Mouse (Mus musculus): ENCODE results near the gene Cox4i2. TPM values are rescaled to one million over a fixed set of nuclear protein-coding genes. Genes with fewer than 3 reads are reported as not detected.

The Cox4i2 gene
- polyA plus RNA-seq, 1 experiment from 2014 or later: 19.5 TPM

DNA sequence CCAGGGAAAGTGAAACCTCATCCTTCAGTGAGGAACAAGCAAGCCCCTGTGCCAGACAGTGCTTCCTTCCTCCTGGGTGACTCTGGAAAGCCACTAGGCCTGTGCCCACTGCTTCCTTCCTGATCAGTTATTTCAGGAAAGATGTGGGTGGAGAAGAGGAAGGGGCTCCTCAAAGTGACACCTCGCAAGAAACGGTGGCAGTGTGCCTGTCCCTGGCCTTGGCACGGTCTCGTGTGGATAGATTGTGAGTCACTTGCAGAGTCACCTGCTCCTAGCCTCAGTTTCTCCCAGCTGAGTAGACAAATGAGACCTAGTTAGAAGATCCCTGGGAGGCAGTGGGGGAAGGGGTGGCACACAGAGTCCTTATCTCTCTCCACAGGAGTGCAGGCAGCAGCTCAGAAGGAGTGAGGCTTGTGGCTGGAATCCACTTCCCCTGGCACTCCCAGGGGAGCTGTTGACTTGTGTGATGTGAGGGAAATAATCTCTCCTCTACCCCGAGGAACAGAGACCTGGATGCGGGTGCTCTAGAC, 35.0 kb downstream of the Cox4i2 start:
- no peak overlapping the region for H3K4me3 ChIP-seq (replicated peaks)
- peak overlapping the region; percentile 14; the same call in 1 of the 2 replicates for H3K4me2 ChIP-seq
- peak overlapping the region; percentile 75 for H3K27ac ChIP-seq
- H3K27me3 ChIP-seq (replicated peaks): no peaks in the 10 kb centered on the region
- WGBS: 50% methylated on average over 6 of the region's 6 CpGs
- H3K36me3 ChIP-seq: no peaks in the 10 kb centered on the region
- ATAC-seq (ENCODE audit: insufficient read depth, low FRiP score, low read depth): peak; percentile 89
- H3K4me1 ChIP-seq: peaks cover 39% of the 10 kb centered on the region
- H3K9ac ChIP-seq: no peak overlapping the region
- H3K9me3 ChIP-seq: no peaks in the 10 kb centered on the region

GRCm38 (mm10) chr2:152789591-152789999, 35.6 kb downstream of the Cox4i2 start:
- no peaks in the 10 kb centered on the region for H3K9me3 ChIP-seq
- peak overlapping the region; percentile 75 for H3K27ac ChIP-seq
- no peaks in the 10 kb centered on the region for H3K27me3 ChIP-seq (replicated peaks)
- peaks cover 38% of the 10 kb centered on the region for H3K4me1 ChIP-seq
- 20% methylated on average over 4 of the region's 4 CpGs for WGBS
- ATAC-seq (ENCODE audit: insufficient read depth, low FRiP score, low read depth): peak; percentile 79
- no peak overlapping the region for H3K4me2 ChIP-seq
- H3K9ac ChIP-seq: no peak overlapping the region
- no peak overlapping the region for H3K4me3 ChIP-seq (replicated peaks)
- H3K36me3 ChIP-seq: no peaks in the 10 kb centered on the region

DNA sequence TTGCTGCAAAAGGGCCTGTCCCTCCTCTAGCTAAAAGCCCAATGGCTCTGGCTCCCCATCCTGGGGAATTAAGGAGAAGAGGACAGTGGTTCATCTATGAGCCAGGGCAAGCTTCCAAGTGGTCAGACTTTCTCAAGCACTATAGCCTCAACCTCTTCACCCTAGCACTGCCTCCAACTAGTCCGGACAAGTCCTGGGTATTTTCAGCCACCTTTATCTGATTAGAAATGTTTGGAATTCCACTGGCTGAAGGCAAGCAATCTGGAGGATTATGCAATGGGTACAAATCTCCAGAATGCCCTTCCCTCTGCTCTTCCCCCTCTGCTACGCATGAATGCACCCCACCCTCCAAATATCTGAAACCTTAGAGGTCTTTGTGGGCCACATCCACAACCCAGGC, 38.5 kb downstream of the Cox4i2 start:
- peaks cover 21% of the 10 kb centered on the region for H3K4me1 ChIP-seq
- no peak for ATAC-seq (ENCODE audit: insufficient read depth, low FRiP score, low read depth)
- 46% methylated on average over 2 of the region's 2 CpGs for WGBS

GRCm38 (mm10) chr2:152793381-152793780, 39.4 kb downstream of the Cox4i2 start:
- no peak overlapping the region for H3K4me3 ChIP-seq (replicated peaks)
- no peaks in the 10 kb centered on the region for H3K9me3 ChIP-seq
- WGBS: 76% methylated on average over 5 of the region's 5 CpGs
- H3K27ac ChIP-seq: no peak overlapping the region
- H3K36me3 ChIP-seq: no peaks in the 10 kb centered on the region
- no peaks in the 10 kb centered on the region for H3K27me3 ChIP-seq (replicated peaks)
- ATAC-seq (ENCODE audit: insufficient read depth, low FRiP score, low read depth): no peak
- peaks cover 21% of the 10 kb centered on the region for H3K4me1 ChIP-seq
- no peak overlapping the region for H3K4me2 ChIP-seq
- no peak overlapping the region for H3K9ac ChIP-seq

More for the DNA sequence above, 38.5 kb downstream of the Cox4i2 start:
- no peaks in the 10 kb centered on the region for H3K9me3 ChIP-seq
- no peak overlapping the region for H3K4me2 ChIP-seq
- H3K36me3 ChIP-seq: no peaks in the 10 kb centered on the region
- no peaks in the 10 kb centered on the region for H3K27me3 ChIP-seq (replicated peaks)
- H3K4me3 ChIP-seq (replicated peaks): no peak overlapping the region
- H3K27ac ChIP-seq: no peak overlapping the region
- H3K9ac ChIP-seq: no peak overlapping the region

DNA sequence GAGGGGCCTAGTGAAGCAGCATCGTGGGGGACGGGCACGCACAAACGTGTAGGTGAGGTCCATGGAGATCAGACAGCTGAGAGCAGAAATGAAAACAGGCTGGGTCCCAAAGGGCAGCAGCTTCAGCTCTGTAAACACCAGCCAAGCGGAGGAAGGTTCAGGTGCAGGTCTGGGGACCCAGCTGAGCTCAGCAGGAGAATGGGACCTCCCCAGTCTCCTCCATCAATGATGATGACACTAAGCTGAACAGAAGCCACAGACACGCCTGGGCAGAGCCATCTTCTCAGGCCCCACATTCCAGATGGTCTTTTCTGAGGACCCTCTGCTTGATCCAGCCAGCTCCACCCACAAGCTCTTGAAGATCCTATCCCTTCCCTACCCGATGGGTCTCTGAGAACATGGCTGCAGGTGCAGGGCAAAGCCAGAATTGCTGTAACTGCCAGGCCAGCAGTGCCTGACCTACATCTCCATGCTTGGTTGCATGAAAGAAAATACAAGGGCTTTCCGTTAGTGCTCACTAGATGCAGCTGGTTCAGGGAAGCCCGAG, 40.4 kb downstream of the Cox4i2 start:
- no peak overlapping the region for H3K4me3 ChIP-seq (replicated peaks)
- no peaks in the 10 kb centered on the region for H3K27me3 ChIP-seq (replicated peaks)
- H3K4me1 ChIP-seq: peaks cover 12% of the 10 kb centered on the region
- H3K36me3 ChIP-seq: no peaks in the 10 kb centered on the region; the same call in 1 of the 2 replicates
- ATAC-seq (ENCODE audit: insufficient read depth, low FRiP score, low read depth): no peak
- H3K27ac ChIP-seq: no peak overlapping the region
- no peaks in the 10 kb centered on the region for H3K9me3 ChIP-seq
- no peak overlapping the region for H3K9ac ChIP-seq
- H3K4me2 ChIP-seq: no peak overlapping the region
- WGBS: 65% methylated on average over 9 of the region's 9 CpGs

GRCm38 (mm10) chr2:152797589-152797988, 43.6 kb downstream of the Cox4i2 start:
- no peak overlapping the region for H3K4me3 ChIP-seq (replicated peaks)
- H3K4me1 ChIP-seq: 0 out of 2 replicates have a peak, but pooled peaks cover 3% of the 10 kb centered on the region
- no peaks in the 10 kb centered on the region for H3K9me3 ChIP-seq
- no peak overlapping the region for H3K9ac ChIP-seq
- no peaks in the 10 kb centered on the region; the same call in 1 of the 2 replicates for H3K36me3 ChIP-seq
- no peak for ATAC-seq (ENCODE audit: insufficient read depth, low FRiP score, low read depth)
- no peaks in the 10 kb centered on the region for H3K27me3 ChIP-seq (replicated peaks)
- H3K27ac ChIP-seq: no peak overlapping the region
- H3K4me2 ChIP-seq: no peak overlapping the region
- WGBS: 80% methylated on average over 1 of the region's 1 CpGs

DNA sequence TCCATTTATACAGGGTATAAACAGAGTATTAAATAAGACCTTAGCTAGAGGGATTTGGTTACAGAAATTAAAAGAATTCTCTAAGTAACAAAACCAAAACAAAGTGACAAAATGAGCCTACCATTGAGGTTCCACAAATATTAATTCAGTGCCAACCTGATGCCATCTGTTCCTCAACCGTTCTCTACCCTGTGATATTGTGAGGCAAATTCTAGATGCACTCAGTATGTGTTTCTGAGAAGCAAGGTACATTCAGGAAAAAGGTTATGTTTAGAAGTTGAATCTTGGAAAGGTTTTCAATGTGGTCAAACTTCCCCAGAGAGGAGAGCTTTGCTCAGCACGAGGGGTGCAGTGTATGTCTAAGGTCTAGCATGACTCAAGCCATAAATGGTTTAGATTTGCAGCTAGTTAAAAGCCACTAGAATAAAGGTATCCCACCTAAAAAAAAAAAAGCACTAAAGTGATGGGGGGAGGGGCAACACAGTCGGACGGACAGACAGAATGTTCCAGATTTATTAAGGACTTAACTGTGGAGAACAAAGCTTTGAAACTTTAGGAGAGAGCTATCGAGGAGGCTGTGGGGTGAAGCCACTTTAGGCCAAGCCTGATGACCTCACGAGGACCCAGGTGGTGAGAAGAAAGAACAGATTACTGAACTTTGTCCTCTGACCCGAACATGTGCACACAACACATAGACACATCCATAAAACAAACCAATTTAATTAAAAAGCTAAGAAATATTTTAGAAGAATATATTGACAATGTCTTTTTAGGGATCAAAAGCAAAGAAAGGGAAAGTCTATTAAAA, 46.2 kb downstream of the Cox4i2 start:
- Histone ChIP-seq H3K27me3 (replicated peaks) (no peaks in the 10 kb centered on the region), H3K9ac (no peak overlapping the region), H3K4me3 (replicated peaks) (no peak overlapping the region), H3K4me1 (peaks cover 9% of the 10 kb centered on the region), H3K9me3 (no peaks in the 10 kb centered on the region), H3K36me3 (no peaks in the 10 kb centered on the region; the same call in 1 of the 2 replicates), H3K27ac (no peak overlapping the region), H3K4me2 (no peak overlapping the region)
- 58% methylated on average over 7 of the region's 7 CpGs for WGBS
- ATAC-seq (ENCODE audit: insufficient read depth, low FRiP score, low read depth): no peak

DNA sequence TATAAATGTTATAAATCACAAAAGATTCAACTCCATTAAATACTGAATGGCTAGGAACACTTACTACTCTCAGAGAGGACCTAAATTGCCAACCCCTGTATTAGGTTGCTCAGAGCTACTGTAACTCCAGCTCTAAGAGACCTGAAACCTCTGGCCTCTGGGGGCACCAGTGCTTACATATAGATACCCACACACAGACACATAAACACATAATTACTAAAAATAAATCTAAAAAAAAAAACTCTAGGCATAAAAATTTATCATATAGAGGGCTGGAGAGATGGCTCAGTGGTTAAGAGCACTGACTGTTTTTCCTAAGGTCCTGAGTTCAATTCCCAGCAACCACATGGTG, 46.8 kb downstream of the Cox4i2 start:
- no peak overlapping the region for H3K4me3 ChIP-seq (replicated peaks)
- no peaks in the 10 kb centered on the region for H3K27me3 ChIP-seq (replicated peaks)
- H3K9me3 ChIP-seq: no peaks in the 10 kb centered on the region
- H3K4me1 ChIP-seq: peaks cover 9% of the 10 kb centered on the region
- no peak overlapping the region for H3K4me2 ChIP-seq
- no peak for ATAC-seq (ENCODE audit: insufficient read depth, low FRiP score, low read depth)
- no peak overlapping the region for H3K27ac ChIP-seq
- H3K36me3 ChIP-seq: no peaks in the 10 kb centered on the region; the same call in 1 of the 2 replicates
- H3K9ac ChIP-seq: no peak overlapping the region

GRCm38 (mm10) chr2:152802303-152802702, 48.3 kb downstream of the Cox4i2 start:
- no peak overlapping the region for H3K27ac ChIP-seq
- H3K4me1 ChIP-seq: peaks cover 9% of the 10 kb centered on the region
- no peak overlapping the region for H3K4me2 ChIP-seq
- no peak overlapping the region for H3K4me3 ChIP-seq (replicated peaks)
- H3K9ac ChIP-seq: no peak overlapping the region
- no peaks in the 10 kb centered on the region for H3K9me3 ChIP-seq
- no peak for ATAC-seq (ENCODE audit: insufficient read depth, low FRiP score, low read depth)
- WGBS: 93% methylated on average over 10 of the region's 10 CpGs
- no peaks in the 10 kb centered on the region for H3K27me3 ChIP-seq (replicated peaks)
- no peaks in the 10 kb centered on the region; the same call in 1 of the 2 replicates for H3K36me3 ChIP-seq

- 85% methylated on average over 5 of the region's 5 CpGs for WGBS
- Histone ChIP-seq H3K4me1 (peaks cover 9% of the 10 kb centered on the region), H3K4me3 (replicated peaks) (no peak overlapping the region), H3K9ac (no peak overlapping the region), H3K4me2 (no peak overlapping the region), H3K36me3 (no peaks in the 10 kb centered on the region; the same call in 1 of the 2 replicates), H3K27ac (no peak overlapping the region), H3K27me3 (replicated peaks) (no peaks in the 10 kb centered on the region), H3K9me3 (no peaks in the 10 kb centered on the region)
- no peak for ATAC-seq (ENCODE audit: insufficient read depth, low FRiP score, low read depth)
Observed at GRCm38 (mm10) chr2:152803081-152803480, 49.1 kb downstream of the Cox4i2 start.

GRCm38 (mm10) chr2:152804408-152805110, 50.6 kb downstream of the Cox4i2 start:
- Histone ChIP-seq H3K9ac (no peak overlapping the region), H3K4me2 (no peak overlapping the region; the same call in 1 of the 2 replicates), H3K4me3 (replicated peaks) (no peak overlapping the region), H3K27ac (peak overlapping the region; percentile 86), H3K36me3 (no peaks in the 10 kb centered on the region; the same call in 1 of the 2 replicates), H3K4me1 (peaks cover 10% of the 10 kb centered on the region), H3K9me3 (no peaks in the 10 kb centered on the region), H3K27me3 (replicated peaks) (no peaks in the 10 kb centered on the region)
- 7% methylated on average over 6 of the region's 6 CpGs for WGBS
- peak; percentile 77 for ATAC-seq (ENCODE audit: insufficient read depth, low FRiP score, low read depth)

DNA sequence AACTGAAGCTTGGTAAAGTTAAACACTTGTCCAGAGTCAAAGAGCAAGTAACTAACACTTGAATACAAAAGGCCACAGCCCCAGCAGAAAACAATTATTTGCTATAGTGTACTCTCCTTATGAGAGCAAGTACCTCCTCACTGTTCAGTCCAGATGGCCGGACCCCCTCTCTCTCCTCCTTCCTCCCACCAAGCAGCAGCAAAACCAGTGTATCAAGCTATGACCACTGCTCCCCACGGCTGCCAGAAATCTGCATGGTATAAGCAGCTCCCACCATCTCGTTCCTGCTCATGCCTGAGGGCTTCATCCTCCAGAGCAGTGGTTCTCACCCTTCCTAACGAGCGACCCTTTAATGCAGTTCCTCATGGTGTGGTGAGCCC, 51.1 kb downstream of the Cox4i2 start:
- H3K4me2 ChIP-seq: no peak overlapping the region
- no peak overlapping the region for H3K4me3 ChIP-seq (replicated peaks)
- peaks cover 15% of the 10 kb centered on the region for H3K4me1 ChIP-seq
- peak overlapping the region; percentile 86 for H3K27ac ChIP-seq
- no peaks in the 10 kb centered on the region for H3K9me3 ChIP-seq
- no peak for ATAC-seq (ENCODE audit: insufficient read depth, low FRiP score, low read depth)
- no peak overlapping the region for H3K9ac ChIP-seq
- 56% methylated on average over 5 of the region's 5 CpGs for WGBS
- no peaks in the 10 kb centered on the region for H3K36me3 ChIP-seq
- H3K27me3 ChIP-seq (replicated peaks): no peaks in the 10 kb centered on the region

All from stomach, embryonic 15.5 days (tissue).